ENCODE assay signal across 9 mouse cellular contexts in the genomic region with DNA sequence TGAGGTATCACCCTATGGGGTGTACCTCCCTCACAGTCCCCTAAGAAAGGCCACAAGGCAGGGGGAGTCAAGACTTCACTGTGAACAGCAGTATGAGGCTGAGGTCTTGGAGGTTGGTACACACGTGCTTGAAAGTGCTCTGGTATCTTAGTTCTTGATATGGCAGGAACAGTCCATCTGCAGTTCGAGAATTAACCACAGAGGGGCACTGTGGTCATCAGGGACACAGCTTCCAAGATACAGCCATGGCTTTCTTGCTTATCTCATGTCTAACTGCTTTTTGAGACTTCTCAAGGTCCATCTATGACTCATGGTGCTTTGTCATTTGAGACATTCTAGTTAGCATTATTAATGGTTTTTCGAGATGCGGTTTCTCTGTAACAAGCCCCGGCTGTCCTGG. TPM values are rescaled to one million over a fixed set of nuclear protein-coding genes. Genes with fewer than 3 reads are reported as not detected.
DNase-seq lines count a peak whose midpoint lies in the region; ATAC-seq lines count a peak whose summit lies in the region.
"Had no signal": no experiment of that assay in that cellular context is flagged by ENCODE, and none has a peak within 500 bp of the region (broad histone marks: within the 10 kb centered on the region; RNA-seq: fewer than 3 reads in every experiment).

No protein-coding gene starts in this region.

- H3K36me3 ChIP-seq in hindbrain, embryonic 10.5 days = no peaks in the 10 kb centered on the region
- H3K36me3 ChIP-seq in hindbrain, embryonic 13.5 days = no peaks in the 10 kb centered on the region
- no peaks in the 10 kb centered on the region for H3K36me3 ChIP-seq in heart, embryonic 10.5 days
- no peaks in the 10 kb centered on the region for H3K36me3 ChIP-seq in macrophage (ENCODE audit: inconsistent target)
- H3K36me3 ChIP-seq: neural tube, embryonic 13.5 days had no signal

- H3K9me3 ChIP-seq in hindbrain, embryonic 10.5 days = no peaks in the 10 kb centered on the region
- no peaks in the 10 kb centered on the region for H3K9me3 ChIP-seq in hindbrain, embryonic 13.5 days
- H3K9me3 ChIP-seq in heart, embryonic 10.5 days = no peaks in the 10 kb centered on the region
- H3K9me3 ChIP-seq: neural tube, embryonic 13.5 days had no signal

- H3K9ac ChIP-seq in hindbrain, embryonic 13.5 days = no peak overlapping the region
- H3K9ac ChIP-seq: neural tube, embryonic 13.5 days had no signal

- H3K4me1 ChIP-seq in hindbrain, embryonic 10.5 days (replicated peaks) = peaks cover 15% of the 10 kb centered on the region
- H3K4me1 ChIP-seq in hindbrain, embryonic 13.5 days (replicated peaks) = peaks cover 14% of the 10 kb centered on the region
- H3K4me1 ChIP-seq in heart, embryonic 10.5 days = peaks cover 16% of the 10 kb centered on the region

- DNase-seq in hindbrain, embryonic 10.5 days (ENCODE audit: low spot score) = peak; percentile 75
- DNase-seq in adrenal gland, adult 2 months = peak; percentile 83
- peak; percentile 86 for DNase-seq in embryo, embryonic 10 days (ENCODE audit: low spot score)
- DNase-seq in heart, embryonic 10.5 days (ENCODE audit: low spot score) = peak; percentile 90
- DNase-seq in left cerebral cortex, adult 11 months (ENCODE audit: low spot score) = peak; percentile 70
- DNase-seq in spleen, postnatal 14 days (ENCODE audit: low spot score in 2 of 2) = peak; percentile 69 to 83

- H3K4me2 ChIP-seq in hindbrain, embryonic 13.5 days = no peak overlapping the region
- H3K4me2 ChIP-seq: neural tube, embryonic 13.5 days had no signal

- WGBS in hindbrain, embryonic 10.5 days = 30% methylated on average over 5 of the region's 5 CpGs
- 35% methylated on average over 5 of the region's 5 CpGs for WGBS in hindbrain, embryonic 13.5 days
- WGBS in heart, embryonic 10.5 days = 25% methylated on average over 5 of the region's 5 CpGs
- 7% methylated on average over 5 of the region's 5 CpGs for WGBS in macrophage (ENCODE audit: missing documents)

- no peaks in the 10 kb centered on the region for H3K79me2 ChIP-seq in macrophage (ENCODE audit: inconsistent target)

- no peak overlapping the region for H3K27ac ChIP-seq in hindbrain, embryonic 10.5 days
- H3K27ac ChIP-seq in hindbrain, embryonic 13.5 days = no peak overlapping the region
- H3K27ac ChIP-seq in heart, embryonic 10.5 days = no peak overlapping the region
- H3K27ac ChIP-seq in macrophage = peak overlapping the region; percentile 7; the same call in 1 of the 2 replicates
- H3K27ac ChIP-seq: neural tube, embryonic 13.5 days had no signal

- ATAC-seq in hindbrain, embryonic 13.5 days (ENCODE audit: low FRiP score) = no peak

- H3K27me3 ChIP-seq in hindbrain, embryonic 10.5 days (ENCODE audit: insufficient read depth, poor library complexity, severe bottlenecking) = peaks cover 42% of the 10 kb centered on the region
- peaks cover 33% of the 10 kb centered on the region for H3K27me3 ChIP-seq in hindbrain, embryonic 13.5 days
- H3K27me3 ChIP-seq in heart, embryonic 10.5 days (ENCODE audit: insufficient read depth, poor library complexity, severe bottlenecking) = peaks cover 9% of the 10 kb centered on the region; the same call in 1 of the 2 replicates

- no peak overlapping the region for H3K4me3 ChIP-seq in hindbrain, embryonic 10.5 days
- H3K4me3 ChIP-seq in hindbrain, embryonic 13.5 days = no peak overlapping the region
- H3K4me3 ChIP-seq in heart, embryonic 10.5 days = no peak overlapping the region
- H3K4me3 ChIP-seq in macrophage (ENCODE audit: inconsistent target) = no peak overlapping the region
- H3K4me3 ChIP-seq: neural tube, embryonic 13.5 days had no signal

RNA-seq across cellular contexts. Expression of gene Slc2a3, which starts 3.0 kb away (rescaled TPM):
- 38.5 and 57.1 TPM in 2 replicates for polyA plus RNA-seq in hindbrain, embryonic 10.5 days (2016; fragmentation: Nextera tagmentation; extraction: Ambion mirVana)
- polyA plus RNA-seq in hindbrain, embryonic 13.5 days (2015; fragmentation: Nextera tagmentation; extraction: Ambion mirVana) = 21.1 and 22.7 TPM in 2 replicates
- 10 to 100 TPM in 1 of 2 experiments, 1 to 10 TPM in 1; 5.2 to 10.5 TPM for total RNA-seq in adrenal gland, adult 2 months (2021)
- 2.1 and 2.2 TPM in 2 replicates for polyA plus RNA-seq in adrenal gland, adult 2 months (2012; rRNA removed)
- polyA plus RNA-seq in heart, embryonic 10.5 days (2016; fragmentation: Nextera tagmentation; extraction: Ambion mirVana) = 55.8 and 85.3 TPM in 2 replicates
- total RNA-seq in macrophage (2018; cell fraction: chromatin; rRNA removed) = 1 to 10 TPM in 21 of 26 experiments, under 1 TPM in 5; 0.51 to 9.7 (median 4.3) TPM
- 1 to 10 TPM; 2.2 to 7.4 (median 4.6) TPM for total RNA-seq in macrophage (2018; cell fraction: cytosol; rRNA removed)
- 10 to 100 TPM in 2 of 26 experiments, 1 to 10 TPM in 24; 1.3 to 10.6 (median 3.9) TPM for total RNA-seq in macrophage (2018; cell fraction: nucleus; rRNA removed)
- polyA plus RNA-seq in macrophage (2018) = 2.4 to 6.9 TPM (median 3.4 TPM) in 3 replicates

RNA-seq across cellular contexts. Expression of gene Foxj2, which starts 15.3 kb away (rescaled TPM):
- polyA plus RNA-seq in hindbrain, embryonic 10.5 days (2016; fragmentation: Nextera tagmentation; extraction: Ambion mirVana) = 2.5 and 3.6 TPM in 2 replicates
- polyA plus RNA-seq in hindbrain, embryonic 13.5 days (2015; fragmentation: Nextera tagmentation; extraction: Ambion mirVana) = 6.0 and 6.2 TPM in 2 replicates
- total RNA-seq in adrenal gland, adult 2 months (2021) = 10 to 100 TPM; 20.0 to 24.4 TPM
- 12.4 and 14.8 TPM in 2 replicates for polyA plus RNA-seq in adrenal gland, adult 2 months (2012; rRNA removed)
- 4.8 and 4.9 TPM in 2 replicates for polyA plus RNA-seq in heart, embryonic 10.5 days (2016; fragmentation: Nextera tagmentation; extraction: Ambion mirVana)
- 10 to 100 TPM in 20 of 26 experiments, 1 to 10 TPM in 6; 2.6 to 31.0 (median 16.2) TPM for total RNA-seq in macrophage (2018; cell fraction: chromatin; rRNA removed)
- 10 to 100 TPM in 25 of 26 experiments, 1 to 10 TPM in 1; 9.2 to 27.1 (median 21.6) TPM for total RNA-seq in macrophage (2018; cell fraction: cytosol; rRNA removed)
- 10 to 100 TPM in 25 of 26 experiments, 1 to 10 TPM in 1; 8.9 to 41.2 (median 20.1) TPM for total RNA-seq in macrophage (2018; cell fraction: nucleus; rRNA removed)
- polyA plus RNA-seq in macrophage (2018) = 12.2 to 18.5 TPM (median 15.1 TPM) in 3 replicates

RNA-seq across cellular contexts. Expression of gene C3ar1, which starts 51.5 kb away (rescaled TPM):
- polyA plus RNA-seq in hindbrain, embryonic 10.5 days (2016; fragmentation: Nextera tagmentation; extraction: Ambion mirVana) = 1.7 and 2.2 TPM in 2 replicates
- polyA plus RNA-seq in hindbrain, embryonic 13.5 days (2015; fragmentation: Nextera tagmentation; extraction: Ambion mirVana) = 1.7 TPM in 2 replicates
- 1 to 10 TPM; 2.6 to 6.7 TPM for total RNA-seq in adrenal gland, adult 2 months (2021)
- polyA plus RNA-seq in adrenal gland, adult 2 months (2012; rRNA removed) = 2.7 and 3.0 TPM in 2 replicates
- polyA plus RNA-seq in heart, embryonic 10.5 days (2016; fragmentation: Nextera tagmentation; extraction: Ambion mirVana) = 0.74 and 0.85 TPM in 2 replicates
- 100 to 1,000 TPM in 20 of 26 experiments, 10 to 100 TPM in 6; 26.3 to 225 (median 136) TPM for total RNA-seq in macrophage (2018; cell fraction: chromatin; rRNA removed)
- 100 to 1,000 TPM; 577 to 982 (median 775) TPM for total RNA-seq in macrophage (2018; cell fraction: cytosol; rRNA removed)
- total RNA-seq in macrophage (2018; cell fraction: nucleus; rRNA removed) = 1,000 to 10,000 TPM in 1 of 26 experiments, 100 to 1,000 TPM in 25; 108 to 1,011 (median 584) TPM
- polyA plus RNA-seq in macrophage (2018) = 541 to 857 TPM (median 783 TPM) in 3 replicates

Comparison
In these comparisons a context has a peak if more than half of its experiments do, and no peak if none do; other contexts are left out.
1. RNA of gene C3ar1, which starts 51.5 kb away (polyA plus RNA-seq): 541 to 857 TPM in macrophage; 2.7 to 3.0 TPM in adrenal gland, adult 2 months, 1.7 to 2.2 TPM in hindbrain, embryonic 10.5 days, 1.7 TPM in hindbrain, embryonic 13.5 days and 0.74 to 0.85 TPM in heart, embryonic 10.5 days; every median in the first group is over 100 times any median in the second.
2. Peak in every context shown above with its lines, with median percentiles within 50 percentile points of each other: DNase-seq.